ENCODE assay signal across 8 mouse cellular contexts in genomic region chr7:101974505-101974904, GRCm38 (mm10). TPM values are rescaled to one million over a fixed set of nuclear protein-coding genes. Genes with fewer than 3 reads are reported as not detected.
A peak's percentile ranks its signal among the peaks of the same experiment; 100 is the strongest.
DNase-seq lines count a peak whose midpoint lies in the region; ATAC-seq and TF ChIP-seq lines count a peak whose summit lies in the region.

No protein-coding gene starts in this region.

- ATAC-seq in limb, embryonic 15.5 days (ENCODE audit: insufficient number of reproducible peaks, low FRiP score, low TSS enrichment, low read depth): no peak

- H3K9me3 ChIP-seq in limb, embryonic 15.5 days: no peaks in the 10 kb centered on the region

- no peak for TF ChIP-seq POLR2A in embryonic fibroblast, embryonic 13.5 days (IDR thresholded peaks at IDR 0.05; ENCODE audit: low read depth, low read length)

- H3K4me3 ChIP-seq in embryonic fibroblast, embryonic 13.5 days (ENCODE audit: insufficient read depth, low read length): no peak overlapping the region
- no peak overlapping the region for H3K4me3 ChIP-seq in limb, embryonic 15.5 days

- TF ChIP-seq CTCF in embryonic fibroblast, embryonic 13.5 days (IDR thresholded peaks at IDR 0.05; ENCODE audit: borderline replicate concordance, insufficient read depth, low read length): no peak

- WGBS in limb, embryonic 15.5 days: 10% methylated on average over 2 of the region's 2 CpGs

- H3K36me3 ChIP-seq in limb, embryonic 15.5 days: peaks cover 12% of the 10 kb centered on the region

- DNase-seq in kidney, postnatal 25 days: peak; percentile 22 to 48
- no peak for DNase-seq in kidney, postnatal 14 days
- peak; percentile 69 for DNase-seq in brain, adult 2 months (ENCODE audit: low read depth, low spot score)
- DNase-seq in thymus, postnatal 0 days (ENCODE audit: low spot score): no peak
- DNase-seq in retina, postnatal 1 day: no peak
- DNase-seq in kidney, adult 18-20 months: no peak

- H3K27ac ChIP-seq in embryonic fibroblast, embryonic 13.5 days (ENCODE audit: insufficient read depth, low read length): peak overlapping the region; percentile 99
- peak overlapping the region; percentile 75 for H3K27ac ChIP-seq in limb, embryonic 15.5 days

- H3K4me1 ChIP-seq in embryonic fibroblast, embryonic 13.5 days (ENCODE audit: control insufficient read depth, insufficient read depth, low read length): peaks cover 13% of the 10 kb centered on the region
- H3K4me1 ChIP-seq in limb, embryonic 15.5 days: peaks cover 44% of the 10 kb centered on the region

- H3K9ac ChIP-seq in limb, embryonic 15.5 days: no peak overlapping the region

- H3K27me3 ChIP-seq in limb, embryonic 15.5 days: no peaks in the 10 kb centered on the region

- H3K4me2 ChIP-seq in limb, embryonic 15.5 days: no peak overlapping the region

RNA-seq across cellular contexts. Expression of gene Numa1, which starts 40.6 kb away (rescaled TPM):
- 110 and 128 TPM in 2 replicates for polyA plus RNA-seq in embryonic fibroblast, embryonic 13.5 days (2011; ENCODE audit: insufficient read length, low read depth, missing spikeins)
- 66.2 and 72.9 TPM in 2 replicates for polyA plus RNA-seq in limb, embryonic 15.5 days (2015; fragmentation: Nextera tagmentation; extraction: Ambion mirVana)
- polyA plus RNA-seq in thymus, postnatal 0 days (2015; fragmentation: Nextera tagmentation; extraction: Ambion mirVana): 44.3 and 49.3 TPM in 2 replicates

RNA-seq across cellular contexts. Expression of gene Lrrc51, which starts 40.8 kb away (rescaled TPM):
- 5.8 and 6.0 TPM in 2 replicates for polyA plus RNA-seq in embryonic fibroblast, embryonic 13.5 days (2011; ENCODE audit: insufficient read length, low read depth, missing spikeins)
- polyA plus RNA-seq in limb, embryonic 15.5 days (2015; fragmentation: Nextera tagmentation; extraction: Ambion mirVana): 8.8 and 11.5 TPM in 2 replicates
- 5.3 and 7.1 TPM in 2 replicates for polyA plus RNA-seq in thymus, postnatal 0 days (2015; fragmentation: Nextera tagmentation; extraction: Ambion mirVana)

RNA-seq across cellular contexts. Expression of gene Il18bp, which starts 44.0 kb away (rescaled TPM):
- polyA plus RNA-seq in embryonic fibroblast, embryonic 13.5 days (2011; ENCODE audit: insufficient read length, low read depth, missing spikeins): 4.1 and 6.3 TPM in 2 replicates
- 1.9 and 2.4 TPM in 2 replicates for polyA plus RNA-seq in limb, embryonic 15.5 days (2015; fragmentation: Nextera tagmentation; extraction: Ambion mirVana)
- polyA plus RNA-seq in thymus, postnatal 0 days (2015; fragmentation: Nextera tagmentation; extraction: Ambion mirVana): 19.2 and 20.2 TPM in 2 replicates

Comparison
In these comparisons a context has a peak if more than half of its experiments do, and no peak if none do; other contexts are left out.
1. DNase-seq: peak in kidney, postnatal 25 days (2 of 2) and brain, adult 2 months (single experiment); none in kidney, postnatal 14 days (single experiment), thymus, postnatal 0 days (single experiment), retina, postnatal 1 day (single experiment) and kidney, adult 18-20 months (single experiment).